Mouse (Mus musculus): ENCODE measurements around the gene Cnst.

DNA sequence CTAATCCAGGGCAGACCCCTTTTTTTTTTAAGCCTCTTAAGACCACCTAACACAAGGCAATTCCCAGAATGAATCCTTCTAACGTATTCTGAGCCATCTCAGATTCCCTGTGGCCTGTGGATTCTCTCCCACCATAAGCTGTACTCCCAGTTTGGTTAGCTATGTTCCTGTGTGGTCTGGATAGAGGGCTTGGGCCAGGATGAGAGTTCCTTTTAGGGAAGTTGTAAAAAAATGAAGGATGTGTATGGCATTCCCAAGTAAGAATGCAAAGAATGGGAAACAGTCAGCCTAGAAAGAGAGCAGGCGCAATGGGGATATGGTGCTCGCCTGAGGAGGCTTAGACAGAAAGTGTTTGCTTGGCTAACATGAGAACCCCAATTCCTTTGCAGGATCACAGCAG, 46.9 kb upstream of the Cnst start:
- no peak for TF ChIP-seq CTCF (IDR thresholded peaks at IDR 0.05; ENCODE audit: borderline replicate concordance, control insufficient read depth, extremely low read depth, insufficient read depth, low read length, poor library complexity)
- TF ChIP-seq POLR2A (IDR thresholded peaks at IDR 0.05; ENCODE audit: control insufficient read depth, extremely low read depth, insufficient read depth, low read length, poor library complexity): no peak

Data from thymus, adult 2 months (tissue).